Mouse (Mus musculus) small intestine, adult 2 months (tissue): Measurements from ENCODE around the gene Pkp3.

Experiments used
- CTCF ChIP-seq: fragments of 200-500 bp; IDR thresholded peaks from 2 replicates; pipeline ENCODE4 v1.5.1; 2012; ENCODE audit warnings: low read depth, mild to moderate bottlenecking, control low read depth, inconsistent platforms, low read length, moderate library complexity, mixed read lengths; ENCODE audit not compliant: insufficient replicate concordance, insufficient read length; ENCODE audit errors: extremely low read depth
- POLR2A ChIP-seq: fragments of 200-500 bp; IDR thresholded peaks from 2 replicates; pipeline ENCODE4 v1.6.1; 2012; ENCODE audit warnings: low read depth, mild to moderate bottlenecking, control low read depth, inconsistent platforms, low read length, moderate library complexity

- TF ChIP-seq CTCF, result no peak
- no peak for TF ChIP-seq POLR2A
Measured at GRCm38 (mm10) chr7:141131024-141131820, 53.2 kb downstream of the Pkp3 start.
